Mouse (Mus musculus) right cerebral cortex, postnatal 14 days (tissue): ENCODE results near the gene Rab25.

Source experiments
- DNase-seq: peaks from one replicate; pipeline ENCODE4 v3.0.0; 2022

The Rab25 gene

DNA sequence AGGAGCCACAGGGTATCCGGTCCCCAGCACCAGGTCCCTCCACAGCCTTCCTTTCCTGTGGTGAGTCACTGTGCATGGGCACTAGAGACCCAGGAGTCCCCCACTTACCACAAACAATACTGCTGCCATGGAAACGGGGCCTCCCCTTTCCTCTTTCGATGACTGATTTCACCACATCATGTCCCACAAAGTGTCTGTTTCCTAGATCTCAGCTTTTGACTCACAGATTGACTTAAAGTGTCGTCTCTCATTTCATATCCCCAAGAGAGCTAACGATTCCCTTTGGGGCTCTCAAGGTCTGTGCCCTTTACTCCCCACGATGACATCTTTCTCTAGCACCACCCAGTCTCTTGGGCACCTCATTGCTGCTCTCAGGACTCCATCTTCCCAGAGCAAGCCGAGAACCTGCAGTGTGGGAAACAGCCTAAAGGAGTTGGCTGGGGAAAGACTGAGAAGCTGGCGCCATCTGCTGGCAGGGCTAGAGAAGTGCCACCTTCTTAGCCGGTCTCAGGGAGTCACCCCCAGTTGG lies 26.2 kb downstream of the Rab25 start:
- DNase-seq = peak; percentile 56

DNA sequence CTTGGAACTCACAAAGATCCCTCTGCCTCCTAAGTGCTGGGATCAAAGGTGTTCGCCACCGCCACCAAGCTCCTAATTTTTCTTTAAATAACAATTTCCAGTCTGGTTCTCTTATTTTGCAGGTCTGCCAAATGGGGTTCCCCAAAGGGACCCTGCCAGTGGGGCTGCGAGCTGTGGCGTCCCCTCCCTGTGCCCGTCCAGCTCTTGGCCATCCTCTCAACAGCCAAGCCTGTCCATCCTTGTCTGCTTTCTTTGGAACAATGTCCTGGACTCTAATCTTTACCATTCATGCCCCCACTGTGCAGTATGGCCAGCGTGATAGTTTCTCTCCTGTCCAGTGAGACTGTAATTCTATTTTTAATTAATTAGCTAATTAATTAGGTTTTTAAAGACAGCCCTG lies 26.9 kb downstream of the Rab25 start:
- no peak for DNase-seq

DNA sequence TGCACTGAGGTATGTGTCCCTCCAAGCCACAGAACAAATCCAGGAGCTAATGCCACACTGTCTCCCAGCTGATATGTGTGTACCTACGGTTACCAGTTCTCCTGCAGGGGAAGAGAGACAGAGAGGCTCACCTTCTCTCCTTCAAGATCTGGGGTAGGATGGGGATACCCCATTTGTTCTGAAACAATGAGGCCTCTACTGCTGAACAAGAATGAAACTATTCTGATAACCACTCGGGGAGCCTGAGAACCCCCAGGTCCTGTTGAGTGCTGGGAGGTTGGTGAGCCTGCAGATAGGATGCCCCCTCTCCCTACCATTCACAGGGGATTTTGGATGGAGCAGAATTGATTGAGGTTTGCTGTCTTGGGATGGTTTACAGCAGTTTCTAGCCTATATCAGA lies 28.0 kb downstream of the Rab25 start:
- no peak for DNase-seq

DNA sequence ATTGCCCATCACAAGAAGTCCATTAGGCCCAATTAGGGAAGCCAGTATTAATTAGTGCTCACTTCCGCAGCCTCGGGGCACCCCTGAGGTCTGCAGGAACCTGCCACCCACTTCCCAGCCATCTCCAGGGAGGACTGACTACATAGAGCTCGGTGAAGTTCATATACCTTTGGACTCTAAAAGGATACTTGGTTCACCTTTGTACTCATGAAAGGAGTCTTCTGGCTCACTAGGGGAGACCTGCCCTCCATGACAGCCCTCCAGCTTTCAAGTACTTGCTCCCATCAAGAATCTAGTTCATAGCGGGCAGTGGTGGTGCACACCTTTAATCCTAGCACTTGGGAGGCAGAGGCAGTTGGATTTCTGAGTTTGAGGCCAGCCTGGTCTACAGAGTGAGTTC lies 29.7 kb downstream of the Rab25 start:
- DNase-seq = no peak

DNA sequence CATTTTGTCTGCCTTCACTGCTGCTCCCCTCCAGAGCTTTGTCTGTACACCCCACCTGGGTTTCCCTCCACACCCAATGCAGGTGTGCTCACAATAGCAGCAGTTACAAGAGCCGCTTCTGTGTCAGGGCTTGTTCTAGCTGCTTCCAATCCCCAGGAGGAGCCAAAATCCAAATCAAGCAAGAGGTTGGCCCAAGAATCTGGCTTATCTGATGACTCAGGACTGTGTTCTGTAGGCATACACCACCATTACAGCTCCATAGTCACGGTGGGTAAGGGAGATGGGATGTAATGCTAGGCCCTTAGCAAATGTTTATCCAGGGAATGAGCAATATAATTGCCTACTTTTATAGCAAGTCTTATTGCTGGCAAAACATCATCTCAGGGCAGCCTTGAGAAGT lies 31.7 kb downstream of the Rab25 start:
- DNase-seq = no peak

DNA sequence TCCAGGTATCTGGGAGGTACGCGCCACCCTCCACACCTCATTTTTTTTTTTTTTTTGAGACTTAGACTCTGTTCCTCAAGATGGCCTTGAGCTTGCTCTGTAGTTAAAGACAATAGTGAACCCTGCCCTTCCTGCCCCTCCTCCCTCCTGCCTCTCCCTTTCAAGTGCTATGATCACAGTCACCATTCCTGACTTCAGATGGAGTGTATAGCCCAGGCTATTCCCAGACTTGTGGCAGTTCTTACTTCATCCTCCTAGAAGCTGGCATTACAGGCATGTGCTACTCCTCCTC lies 33.1 kb downstream of the Rab25 start:
- DNase-seq = no peak

DNA sequence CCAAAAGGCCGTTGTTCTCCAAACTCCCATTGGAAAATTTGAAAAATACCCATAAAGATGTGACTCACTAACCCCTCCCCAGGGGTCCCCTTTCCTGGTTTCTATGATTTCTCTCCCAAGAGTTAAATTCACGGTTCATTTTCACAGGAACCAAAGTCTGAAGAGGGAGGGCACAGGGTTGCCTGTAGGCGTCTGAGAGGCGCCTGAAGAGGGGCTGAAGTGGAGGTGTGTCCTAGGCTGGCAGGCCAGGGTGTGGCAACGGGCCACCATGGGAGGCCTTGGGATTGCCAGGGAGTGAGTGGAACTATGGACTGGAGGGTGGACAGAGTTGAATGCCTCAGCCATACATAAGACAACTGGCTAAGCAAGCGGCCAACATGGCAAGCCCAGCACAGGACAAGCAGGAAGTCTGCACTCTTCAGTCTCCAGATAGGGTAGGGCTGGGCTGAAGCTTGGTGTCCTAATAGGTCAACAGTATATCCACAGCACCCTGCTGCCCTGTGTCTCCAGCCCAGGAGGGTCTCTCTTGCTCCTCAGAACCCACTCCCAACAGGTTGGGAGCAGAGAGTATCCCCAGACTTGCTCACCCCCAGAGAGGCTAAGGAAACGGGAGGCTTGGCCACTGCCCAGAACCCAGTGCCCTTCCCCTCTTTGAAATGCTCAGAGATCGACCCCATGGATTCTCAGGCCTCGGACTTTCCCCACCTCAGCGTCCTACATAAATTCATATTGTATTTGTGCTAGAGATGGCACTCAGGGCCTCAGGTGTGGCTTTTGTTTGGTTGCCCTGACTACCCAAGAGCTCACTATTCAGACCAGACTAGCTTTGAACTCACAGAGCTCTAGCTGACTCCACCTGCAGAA lies 33.6 kb downstream of the Rab25 start:
- DNase-seq = no peak

DNA sequence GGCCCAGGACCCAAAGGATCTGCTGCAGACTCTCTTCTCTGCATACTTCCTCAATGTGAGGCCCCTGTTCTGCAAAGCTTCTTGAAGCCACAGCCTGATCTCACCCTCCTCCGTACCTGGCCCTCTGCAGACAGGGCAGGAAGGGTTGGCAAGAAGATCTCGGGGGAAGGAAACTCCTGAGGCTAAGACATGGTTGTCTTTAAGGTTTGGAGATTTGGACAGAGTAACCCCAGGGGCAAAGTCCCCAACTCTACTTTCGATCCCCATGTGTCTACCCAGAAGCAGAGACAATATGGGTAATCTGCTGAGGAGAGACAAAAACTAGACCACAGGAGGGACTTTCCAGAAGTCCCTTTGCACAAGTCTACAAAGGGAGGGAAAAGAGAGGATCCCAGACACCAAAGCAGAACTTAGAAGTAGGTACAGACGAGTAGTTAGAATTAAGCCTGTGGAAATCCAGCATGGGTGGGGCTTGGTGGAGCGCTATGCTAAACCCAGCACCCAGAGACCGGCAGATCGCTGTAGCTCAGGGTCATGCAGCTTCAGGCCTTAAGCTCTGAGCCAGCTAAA lies 34.5 kb downstream of the Rab25 start:
- no peak for DNase-seq

DNA sequence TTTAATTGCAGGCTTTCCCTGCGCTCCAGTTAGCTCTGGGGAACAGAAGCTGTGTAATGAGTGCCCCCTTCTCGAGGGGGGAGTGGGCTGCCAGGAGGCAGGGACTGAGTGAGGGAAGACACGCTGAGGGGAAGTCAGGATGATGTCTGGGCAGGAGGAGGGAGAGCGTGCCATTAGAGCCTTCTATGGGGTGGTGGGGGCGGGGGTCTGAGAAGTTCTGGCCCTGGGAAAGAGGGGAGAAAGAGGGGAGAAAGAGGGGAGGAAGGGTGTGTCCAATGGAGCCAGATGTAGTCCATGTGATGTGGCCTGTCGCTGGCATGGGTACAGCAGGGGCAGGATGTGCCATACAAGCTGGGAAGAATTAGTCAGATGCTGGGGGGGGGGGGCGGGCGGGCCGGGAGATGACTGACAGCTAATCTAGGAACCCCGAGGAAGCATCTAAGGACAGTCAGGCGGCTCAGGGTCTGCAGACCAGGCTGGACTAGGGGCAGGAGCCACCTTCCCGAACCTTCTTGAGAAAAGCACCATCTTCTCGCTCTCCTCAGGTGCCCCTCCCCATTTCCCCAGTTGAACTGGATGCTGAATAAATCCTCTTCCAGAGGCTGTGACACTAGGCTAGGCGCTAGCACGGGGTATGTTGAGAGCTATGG lies 35.1 kb downstream of the Rab25 start:
- no peak for DNase-seq

DNA sequence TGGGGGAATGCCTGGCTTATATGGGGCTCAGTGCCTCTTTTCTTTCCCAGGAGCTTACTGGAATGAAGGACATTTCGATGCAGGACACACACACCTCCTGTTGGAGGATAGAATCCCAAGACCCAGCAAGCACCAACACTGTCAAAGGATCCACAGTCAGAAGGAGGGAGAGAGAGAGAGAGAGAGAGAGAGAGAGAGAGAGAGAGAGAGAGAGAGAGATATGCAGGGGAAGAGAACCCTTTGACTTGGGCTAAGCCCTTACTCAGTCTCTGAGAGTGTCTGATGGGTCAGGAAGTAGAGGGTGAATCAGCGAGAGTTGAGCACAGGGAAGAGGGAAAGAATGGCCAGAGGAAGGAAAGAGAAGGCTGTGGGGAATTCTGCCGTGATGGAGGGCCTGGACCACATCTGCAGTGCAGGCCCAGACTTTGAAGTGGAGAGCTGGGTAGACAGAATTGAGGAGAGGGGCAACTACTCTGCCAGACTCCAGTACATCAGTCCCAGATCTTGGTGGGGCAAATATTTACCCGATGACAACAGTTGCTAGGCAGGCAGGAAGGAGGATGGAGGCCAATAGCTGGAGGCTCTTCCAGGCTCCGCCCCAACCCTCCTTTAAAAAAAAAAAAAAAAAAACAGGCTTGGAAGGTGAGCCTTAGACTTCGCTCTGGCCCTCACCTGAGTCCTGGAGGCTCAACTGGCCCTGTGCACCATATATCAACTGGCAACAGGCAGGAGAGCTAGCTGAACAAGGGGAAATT lies 35.8 kb downstream of the Rab25 start:
- no peak for DNase-seq

DNA sequence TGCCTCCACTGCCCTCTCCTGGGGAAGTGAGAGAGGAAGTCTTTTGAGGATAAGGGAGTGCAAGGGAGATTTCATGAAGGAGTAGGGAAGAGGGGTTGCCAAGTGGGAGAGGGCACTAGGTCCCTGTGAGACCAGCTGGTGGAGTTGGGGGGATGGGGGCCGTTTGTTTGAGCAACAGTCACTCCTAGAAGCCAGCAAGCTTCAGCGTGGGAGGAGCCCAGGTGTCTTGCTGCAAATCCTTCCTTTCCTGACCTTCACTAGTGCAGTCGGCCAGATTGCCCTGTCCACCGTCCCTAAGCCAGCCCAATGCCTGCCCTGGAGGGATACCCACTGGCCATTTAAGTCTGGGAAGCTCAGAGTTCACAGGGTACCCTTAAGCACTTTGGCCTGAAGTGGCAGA lies 36.5 kb downstream of the Rab25 start:
- no peak for DNase-seq

DNA sequence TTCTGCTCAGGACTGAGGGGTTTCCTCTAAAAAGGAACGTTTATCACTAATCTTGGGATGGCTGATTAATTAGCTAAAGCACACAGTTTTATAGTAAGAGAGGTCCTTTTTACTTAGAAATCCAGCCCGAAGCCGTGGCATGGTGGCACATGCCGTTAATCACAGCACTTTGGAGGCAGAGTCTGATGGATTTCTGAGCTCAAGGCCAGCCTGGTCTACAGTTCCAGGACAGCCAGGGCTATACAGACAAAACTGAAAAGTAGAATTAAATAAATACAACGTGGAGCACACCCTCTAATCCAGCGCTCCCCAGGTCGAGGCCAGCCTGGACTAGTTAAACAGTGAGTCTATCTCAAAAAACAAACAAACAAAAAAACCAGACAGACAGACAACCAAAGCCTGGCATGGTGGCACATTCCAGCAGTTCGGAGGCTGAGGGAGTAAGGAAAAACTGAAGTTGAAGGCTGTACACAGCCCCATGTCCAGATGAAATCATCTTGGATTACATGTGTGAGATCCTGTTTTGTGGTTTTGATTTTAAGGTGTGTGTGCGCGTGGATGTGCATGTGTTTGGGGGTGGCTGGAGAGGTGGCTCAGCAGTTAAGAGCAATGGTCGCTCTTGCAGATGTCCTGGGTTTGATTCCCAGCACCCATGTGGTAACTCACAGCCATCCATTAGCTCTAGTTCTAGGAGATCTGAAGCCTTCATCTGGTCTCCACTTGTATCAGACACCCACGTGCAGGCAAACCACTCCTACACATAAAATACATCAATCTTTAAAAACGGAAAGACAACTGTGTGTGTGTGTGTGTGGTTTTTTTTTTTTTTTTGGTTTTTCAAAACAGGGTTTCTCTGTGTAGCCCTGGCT lies 37.4 kb downstream of the Rab25 start:
- DNase-seq = no peak

DNA sequence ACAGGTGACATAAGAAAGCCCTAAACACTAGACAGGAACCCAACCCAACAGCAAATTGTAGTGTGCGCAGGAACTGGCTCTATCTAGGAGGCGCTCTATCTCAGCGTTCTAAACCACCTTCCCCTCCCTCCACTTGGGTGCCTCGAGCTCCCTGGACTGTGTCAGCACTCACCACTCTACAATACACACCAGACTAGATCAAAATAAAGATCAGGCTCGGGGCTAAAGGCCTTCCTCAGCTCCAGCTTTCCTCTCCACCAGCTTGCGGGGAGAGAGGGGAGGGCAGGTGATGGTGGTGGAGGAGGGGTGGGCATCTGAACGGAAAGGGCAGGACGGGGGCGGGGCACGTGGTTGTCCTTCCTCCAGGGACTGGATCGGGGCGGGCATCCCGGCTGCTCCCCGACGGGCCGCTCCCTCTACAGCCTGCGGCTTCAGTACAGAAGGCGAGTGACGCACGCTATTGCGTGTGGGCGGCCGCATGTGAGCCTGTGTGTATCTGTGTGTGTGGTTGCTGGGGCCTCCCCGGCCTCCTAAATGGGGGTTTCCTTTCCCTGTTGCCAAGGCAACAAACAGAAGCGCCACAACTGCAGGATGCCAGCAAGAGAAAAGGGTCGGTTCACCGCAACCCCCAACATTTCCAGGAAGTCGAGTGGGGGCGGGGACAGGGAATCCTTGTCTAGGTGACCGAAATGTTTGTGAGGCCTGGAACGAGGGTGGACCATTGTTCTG lies 38.2 kb downstream of the Rab25 start, which contains the start of gene Lmna:
Gene Lmna (minus strand): TSS at position 265 of the 729 bp plus-strand sequence.
- DNase-seq = peak; percentile 91

DNA sequence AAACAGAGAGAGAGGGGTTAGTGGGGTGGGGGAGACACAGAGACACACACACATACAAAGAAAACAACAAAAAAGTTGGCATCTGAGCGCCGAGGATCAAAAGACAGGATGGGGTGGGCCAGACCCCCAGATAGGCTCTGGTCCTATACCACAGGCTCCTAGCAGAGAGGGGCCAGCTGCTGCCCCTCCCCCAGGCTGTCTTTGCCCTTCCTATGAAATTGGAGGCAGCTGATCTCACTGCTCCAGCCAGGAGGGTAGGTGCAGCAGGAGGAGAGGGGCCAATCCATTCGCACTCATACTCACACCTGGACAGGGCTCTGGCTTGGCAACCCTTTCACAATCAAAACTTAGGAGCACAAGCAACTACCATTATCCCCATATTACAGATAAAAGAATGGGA lies 38.9 kb downstream of the Rab25 start:
- DNase-seq = no peak

DNA sequence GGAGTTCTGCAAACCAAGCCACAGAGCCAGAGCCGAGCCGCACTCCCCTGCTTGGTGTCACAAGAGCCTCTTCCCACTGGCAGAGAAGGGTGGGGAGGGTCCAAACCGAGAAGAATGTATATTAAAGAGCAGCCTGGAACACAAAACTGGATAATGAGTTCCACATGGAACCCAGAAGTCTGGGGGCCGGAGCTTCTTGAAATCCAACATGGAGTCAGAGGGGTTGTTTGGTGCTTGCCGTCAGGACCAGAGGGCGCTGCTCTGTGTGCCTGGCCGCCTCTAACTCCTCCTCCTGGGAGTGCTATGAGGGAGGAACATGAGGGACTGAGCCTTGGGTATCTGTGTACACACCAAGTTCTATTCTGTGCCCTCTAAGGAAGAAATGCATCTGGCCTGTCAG lies 42.3 kb downstream of the Rab25 start:
- no peak for DNase-seq

DNA sequence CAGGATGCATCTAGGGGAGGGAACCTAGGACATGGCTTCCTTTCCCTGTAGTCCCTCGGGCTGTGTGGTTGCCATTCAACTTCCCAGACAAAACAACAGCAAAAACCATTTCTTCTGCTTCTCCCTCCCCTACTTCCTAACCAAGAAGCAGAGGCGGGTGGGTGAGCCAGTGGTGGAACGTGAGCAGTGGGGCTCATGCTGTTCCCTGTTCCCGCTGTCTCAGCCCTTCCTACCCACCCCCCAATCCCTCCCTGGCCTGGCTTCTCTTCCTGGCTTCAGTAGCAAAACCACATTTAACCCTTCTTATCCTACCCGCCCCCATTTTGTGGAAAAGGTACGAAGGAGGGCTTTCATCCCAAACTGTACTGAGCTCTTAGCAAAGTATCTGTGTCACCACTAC lies 43.0 kb downstream of the Rab25 start:
- DNase-seq = no peak

DNA sequence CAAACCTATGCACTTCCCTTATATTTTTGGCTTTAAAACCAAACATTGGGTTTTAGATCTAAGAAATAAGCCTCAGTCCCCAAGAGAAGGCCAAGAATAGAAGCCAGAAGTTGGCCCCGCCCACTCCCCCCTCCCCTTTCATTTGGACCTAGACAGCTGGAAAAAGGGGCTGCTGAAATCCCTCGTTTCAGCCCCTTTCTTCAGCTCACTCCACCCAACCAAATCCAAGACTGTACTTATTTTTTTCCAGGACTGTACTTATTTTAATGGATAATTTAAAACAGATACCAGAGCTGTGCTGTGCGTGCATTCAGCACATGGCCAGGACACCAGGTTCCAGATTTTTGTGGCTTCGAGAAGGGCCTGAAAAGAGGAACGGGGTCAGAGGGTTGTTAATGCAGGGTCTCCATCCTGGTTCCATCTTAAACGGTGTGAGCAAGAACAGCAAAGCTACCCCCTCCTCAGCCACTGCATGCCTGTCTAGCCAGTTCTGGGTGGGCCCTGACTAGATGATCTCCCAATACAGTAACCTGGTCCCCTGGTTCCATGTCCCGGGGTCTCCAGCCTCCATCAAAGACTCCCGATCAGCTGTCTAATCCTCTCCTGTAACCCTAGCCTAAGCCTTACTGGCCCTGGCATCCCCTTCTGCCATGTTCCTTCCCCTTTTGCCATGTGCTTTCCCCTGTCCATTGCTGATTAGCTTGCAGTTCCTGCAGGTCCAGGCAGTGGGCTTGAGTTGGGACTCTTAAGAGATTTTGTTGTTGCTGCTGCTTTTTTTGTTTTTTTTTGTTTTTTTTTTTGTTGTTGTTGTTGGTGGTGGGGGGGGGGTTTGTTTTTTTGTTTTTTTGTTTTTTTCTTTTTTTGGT lies 44.0 kb downstream of the Rab25 start:
- DNase-seq = no peak

DNA sequence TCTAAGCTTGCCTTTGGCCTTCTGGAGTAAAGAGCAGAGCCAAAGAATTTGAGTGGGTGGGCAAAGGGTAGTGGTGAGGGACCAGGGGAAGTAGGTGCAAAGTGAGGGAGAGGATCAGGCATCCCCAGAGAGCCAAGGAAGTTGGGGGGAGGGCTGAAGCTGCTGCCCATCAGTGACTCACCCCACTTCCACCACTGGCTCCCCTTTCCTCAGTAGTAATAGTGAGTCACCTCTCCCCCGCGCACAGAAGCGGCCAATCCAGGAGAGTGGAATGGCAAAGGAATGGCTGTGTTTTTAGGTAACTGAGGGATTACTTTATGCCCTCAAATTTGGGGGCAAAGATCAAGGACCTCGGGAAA lies 44.6 kb downstream of the Rab25 start:
- no peak for DNase-seq

DNA sequence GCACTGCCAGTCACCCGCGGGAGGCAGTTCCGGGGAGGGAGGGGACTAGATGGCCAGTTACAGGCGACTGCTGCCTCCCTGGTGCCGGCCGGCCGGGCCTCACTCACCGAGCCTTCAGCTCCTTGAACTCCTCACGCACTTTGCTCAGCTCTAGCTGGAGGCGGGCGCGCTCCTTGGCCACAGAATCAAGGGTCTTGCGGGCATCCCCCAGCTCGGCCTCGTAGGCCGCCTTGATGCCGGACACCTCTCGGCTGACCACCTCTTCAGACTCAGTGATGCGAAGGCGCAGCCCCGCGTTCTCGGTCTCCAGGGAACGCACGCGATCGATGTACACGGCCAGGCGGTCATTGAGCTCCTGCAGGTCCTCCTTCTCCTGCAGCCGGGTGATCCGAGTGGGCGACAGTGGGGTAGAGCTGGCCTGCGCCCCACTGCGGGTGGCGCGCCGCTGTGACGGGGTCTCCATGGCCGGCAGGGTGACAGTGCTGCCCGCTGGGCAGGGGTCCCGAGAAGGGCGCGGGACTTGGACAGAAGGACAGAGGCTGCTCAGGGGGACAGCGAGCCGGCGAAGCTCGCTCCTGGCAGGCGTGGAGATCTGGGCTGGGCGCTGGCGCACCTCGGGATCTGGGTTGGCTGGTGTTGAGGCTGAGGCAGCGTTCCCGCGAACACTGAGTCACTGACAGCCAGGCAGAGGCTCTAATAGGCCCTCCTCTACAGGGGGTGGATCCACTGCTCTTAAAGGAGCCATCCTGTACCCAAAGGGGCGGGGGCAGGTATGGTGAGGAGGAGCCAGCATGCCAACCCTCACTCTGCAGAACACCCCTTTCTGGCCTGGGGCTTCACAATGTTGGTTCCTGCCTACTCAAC lies 45.2 kb downstream of the Rab25 start:
- peak; percentile 84 for DNase-seq
